Comparison of ENCODE assay signal across 25 mouse cellular contexts in the genomic region with DNA sequence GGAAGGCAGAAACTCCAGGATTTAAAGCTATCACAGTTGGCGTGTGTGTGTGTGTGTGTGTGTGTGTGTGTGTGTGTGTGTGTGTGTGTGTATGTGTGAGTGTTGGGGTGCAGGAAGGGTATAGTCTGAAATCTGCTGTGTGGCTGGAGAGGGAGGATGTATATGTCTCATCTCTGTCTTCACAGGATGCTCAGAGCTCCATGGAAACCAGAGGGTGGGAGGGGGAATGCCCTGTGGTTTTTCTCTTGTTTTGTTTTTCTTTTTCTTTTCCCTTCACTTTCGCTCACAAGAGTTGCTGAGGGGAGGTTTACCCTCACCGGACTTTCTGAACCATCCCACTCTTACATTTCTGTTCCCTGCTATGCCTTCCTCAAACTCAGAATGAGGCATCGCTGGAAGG. TPM values are rescaled to one million over a fixed set of nuclear protein-coding genes. Genes with fewer than 3 reads are reported as not detected.
"Had no signal": no experiment of that assay in that cellular context is flagged by ENCODE, and none has a peak within 500 bp of the region (broad histone marks: within the 10 kb centered on the region; RNA-seq: fewer than 3 reads in every experiment).

No protein-coding gene starts in this region.

- H3K36me3 ChIP-seq: liver, embryonic 15.5 days; midbrain, embryonic 10.5 days; neural tube, embryonic 13.5 days had no signal

- H3K9me3 ChIP-seq: liver, embryonic 15.5 days; midbrain, embryonic 10.5 days; neural tube, embryonic 13.5 days had no signal

- H3K4me1 ChIP-seq: liver, embryonic 15.5 days; neural tube, embryonic 13.5 days had no signal

- DNase-seq: kidney, adult 11 months; kidney, adult 9 months; kidney, postnatal 14 days; left cerebral cortex, postnatal 4 days; lung, adult 2 months; lung, postnatal 4 days; retina, postnatal 1 day; right cerebral cortex, postnatal 25 days; thymus, postnatal 36 days had no signal

- H3K9ac ChIP-seq: liver, embryonic 15.5 days; neural tube, embryonic 13.5 days had no signal

- H3K4me3 ChIP-seq: liver, embryonic 15.5 days; midbrain, embryonic 10.5 days; myocyte; neural tube, embryonic 13.5 days had no signal

- H3K27me3 ChIP-seq: liver, embryonic 15.5 days; neural tube, embryonic 13.5 days had no signal

- H3K4me2 ChIP-seq: liver, embryonic 11.5 days; liver, embryonic 15.5 days; neural tube, embryonic 13.5 days had no signal

- ATAC-seq: lung, postnatal 0 days had no signal

- H3K27ac ChIP-seq: liver, embryonic 15.5 days; midbrain, embryonic 10.5 days; neural tube, embryonic 13.5 days had no signal

RNA-seq across cellular contexts. Expression of a gene that starts 9.0 kb away (rescaled TPM):
- total RNA-seq: layer of hippocampus, adult 8-10 months; layer of hippocampus, postnatal 14 days; left cerebral cortex, adult 18-20 months; left cerebral cortex, postnatal 10 days; left cerebral cortex, postnatal 4 days; megakaryocyte, adult 5-6 weeks had no signal
- polyA plus RNA-seq: large intestine, adult 2 months; limb, embryonic 14.5 days; liver, embryonic 11.5 days; liver, embryonic 15.5 days; lung, adult 2 months; lung, postnatal 0 days; midbrain, embryonic 10.5 days; neural tube, embryonic 13.5 days; small intestine, adult 2 months; stomach, embryonic 16.5 days; thymus, postnatal 0 days had no signal
